Mouse (Mus musculus): ENCODE data around the gene Phospho1. TPM values are rescaled to one million over a fixed set of nuclear protein-coding genes. Genes with fewer than 3 reads are reported as not detected.

Phospho1 gene
- polyA plus RNA-seq (2015; fragmentation: Nextera tagmentation; extraction: Ambion mirVana), result 0.17 TPM in 1 of 2 replicates, not detected in the other

DNA sequence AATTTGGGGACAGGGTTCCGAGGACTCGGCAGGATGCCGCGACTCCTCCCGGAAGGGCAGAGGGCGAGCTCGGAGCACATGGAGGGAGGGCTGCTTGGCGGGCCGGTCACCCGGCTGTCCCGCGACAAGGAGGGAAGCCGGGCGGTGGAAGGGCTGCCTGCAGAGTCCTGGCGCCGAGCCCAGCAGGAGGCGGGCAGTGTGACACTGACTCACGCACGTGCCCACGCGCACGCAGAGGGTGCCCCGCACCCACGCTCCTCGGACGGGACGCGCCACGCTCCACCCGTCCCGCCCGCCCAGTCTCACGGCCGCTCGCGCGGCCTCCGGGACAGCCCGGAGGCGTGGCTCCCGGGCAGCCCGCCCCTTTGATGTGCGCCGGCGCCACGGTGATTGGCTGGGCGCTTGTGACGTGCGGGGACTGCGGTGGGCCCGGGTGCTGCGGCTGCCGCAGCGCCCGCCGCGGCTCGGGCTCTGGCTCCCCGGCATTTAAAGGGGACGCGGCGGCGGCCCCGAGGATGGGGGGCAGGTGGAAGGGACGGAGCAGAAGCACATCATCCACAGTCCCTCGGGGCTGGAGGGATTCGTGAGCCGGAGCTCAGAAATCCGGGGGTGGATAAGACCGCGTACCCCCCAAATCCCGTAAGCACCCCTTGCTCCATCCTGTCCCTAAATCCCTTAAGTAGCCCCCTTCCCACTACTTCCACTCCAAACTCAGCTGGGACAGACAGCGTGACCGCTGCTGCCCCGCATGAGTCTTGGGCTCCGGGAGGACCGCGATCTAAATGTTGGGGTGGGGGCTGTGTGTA, at the start of gene Phospho1:
Gene Phospho1, plus strand, starts transcription at position 429 of the 806 bp plus-strand sequence.
- Histone ChIP-seq H3K9ac (ENCODE audit: low read depth, low read length) (peak within 1 kb of the TSS; percentile 66), H3K27ac (no peak within 1 kb of the TSS), H3K36me3 (ENCODE audit: insufficient read depth, low read length) (no peaks in the 10 kb centered on the region), H3K4me2 (ENCODE audit: low read length) (peak within 1 kb of the TSS; percentile 98), H3K4me3 (replicated peaks; ENCODE audit: low read depth, low read length) (peak within 1 kb of the TSS; percentile 56), H3K9me3 (replicated peaks; ENCODE audit: low read length) (no peaks in the 10 kb centered on the region), H3K27me3 (ENCODE audit: insufficient read depth, low read length) (peaks cover 12% of the 10 kb centered on the region), H3K4me1 (replicated peaks; ENCODE audit: insufficient read depth, low read length) (peaks cover 3% of the 10 kb centered on the region; the same call in 1 of the 2 replicates)
- peak; percentile 95 for DNase-seq (ENCODE audit: low spot score)
- no peak for TF ChIP-seq CTCF (IDR thresholded peaks at IDR 0.05; ENCODE audit: low read depth)
- ATAC-seq (replicated peaks; ENCODE audit: low FRiP score, low read depth), result peak; percentile 92
- under 1% methylated on average over 59 of the region's 78 CpGs for WGBS

DNA sequence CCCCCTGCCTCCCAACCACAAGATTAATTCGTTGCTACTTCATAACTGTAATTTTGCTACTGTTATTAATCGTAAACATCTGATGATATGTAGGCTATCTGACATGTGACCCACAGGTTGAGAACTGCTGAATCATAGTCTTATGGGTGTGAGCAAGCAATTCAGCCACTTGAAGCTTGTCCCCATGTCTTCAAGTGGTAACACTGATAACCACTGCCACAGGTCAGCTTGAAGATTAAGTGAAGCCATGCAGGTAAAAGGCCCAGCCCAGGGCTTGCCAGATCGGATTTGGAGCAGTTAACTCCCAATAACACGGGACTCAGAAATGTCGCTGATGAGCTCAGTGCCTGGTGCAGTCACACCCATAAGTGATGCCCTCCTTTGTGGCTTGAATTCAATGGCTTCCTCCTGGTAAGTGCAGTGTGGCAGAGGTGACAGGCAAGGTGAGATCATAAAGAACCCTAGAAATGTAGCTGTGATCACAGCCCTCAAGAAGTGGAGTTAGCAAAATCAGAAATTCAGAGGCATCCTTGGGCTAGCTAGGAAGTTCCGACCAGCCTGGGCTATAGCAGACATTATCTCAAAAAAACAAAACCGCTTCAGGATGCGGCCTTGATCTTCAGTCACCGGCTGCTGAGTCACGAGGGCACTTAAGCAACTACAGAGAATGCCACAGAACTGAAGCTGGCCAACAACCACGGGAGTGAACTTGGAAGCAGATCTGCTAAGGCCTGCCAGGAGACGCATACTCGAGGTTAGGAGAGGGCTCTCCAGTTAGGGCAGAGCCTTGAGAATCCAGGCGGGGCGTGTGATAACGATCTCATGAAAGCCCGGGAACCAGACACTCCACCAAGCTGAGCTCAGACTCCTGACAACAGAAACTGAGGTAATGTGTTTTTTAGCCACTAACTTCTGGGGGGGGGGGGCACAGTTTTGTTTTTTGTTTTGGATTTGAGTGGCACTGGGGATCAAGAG, 46.7 kb upstream of the Phospho1 start:
- Histone ChIP-seq H3K9ac (ENCODE audit: low read depth, low read length) (no peak overlapping the region), H3K9me3 (replicated peaks; ENCODE audit: low read length) (no peaks in the 10 kb centered on the region), H3K27me3 (ENCODE audit: insufficient read depth, low read length) (no peaks in the 10 kb centered on the region), H3K4me2 (ENCODE audit: low read length) (no peak overlapping the region), H3K4me3 (replicated peaks; ENCODE audit: low read depth, low read length) (no peak overlapping the region), H3K4me1 (replicated peaks; ENCODE audit: insufficient read depth, low read length) (no peaks in the 10 kb centered on the region), H3K27ac (no peak overlapping the region), H3K36me3 (ENCODE audit: insufficient read depth, low read length) (0 out of 2 replicates have a peak, but pooled peaks cover 3% of the 10 kb centered on the region)
- WGBS, result 66% methylated on average over 17 of the region's 17 CpGs
- no peak for TF ChIP-seq CTCF (IDR thresholded peaks at IDR 0.05; ENCODE audit: low read depth)
- DNase-seq (ENCODE audit: low spot score) (no peak), ATAC-seq (replicated peaks; ENCODE audit: low FRiP score, low read depth) (no peak)

GRCm38 (mm10) chr11:95778831-95779251, 45.5 kb upstream of the Phospho1 start:
- TF ChIP-seq CTCF (IDR thresholded peaks at IDR 0.05; ENCODE audit: low read depth), result peak; percentile 36; the same call in 1 of the 2 replicates
- Histone ChIP-seq H3K27ac (no peak overlapping the region), H3K4me3 (replicated peaks; ENCODE audit: low read depth, low read length) (no peak overlapping the region), H3K27me3 (ENCODE audit: insufficient read depth, low read length) (no peaks in the 10 kb centered on the region), H3K9ac (ENCODE audit: low read depth, low read length) (no peak overlapping the region), H3K36me3 (ENCODE audit: insufficient read depth, low read length) (0 out of 2 replicates have a peak, but pooled peaks cover 3% of the 10 kb centered on the region), H3K4me2 (ENCODE audit: low read length) (no peak overlapping the region), H3K4me1 (replicated peaks; ENCODE audit: insufficient read depth, low read length) (no peaks in the 10 kb centered on the region), H3K9me3 (replicated peaks; ENCODE audit: low read length) (no peaks in the 10 kb centered on the region)
- 0 out of 2 replicates have a peak, but pooled peaks have one; percentile 13 for ATAC-seq (replicated peaks; ENCODE audit: low FRiP score, low read depth)
- DNase-seq (ENCODE audit: low spot score), result no peak
- WGBS, result 82% methylated on average over 4 of the region's 4 CpGs

DNA sequence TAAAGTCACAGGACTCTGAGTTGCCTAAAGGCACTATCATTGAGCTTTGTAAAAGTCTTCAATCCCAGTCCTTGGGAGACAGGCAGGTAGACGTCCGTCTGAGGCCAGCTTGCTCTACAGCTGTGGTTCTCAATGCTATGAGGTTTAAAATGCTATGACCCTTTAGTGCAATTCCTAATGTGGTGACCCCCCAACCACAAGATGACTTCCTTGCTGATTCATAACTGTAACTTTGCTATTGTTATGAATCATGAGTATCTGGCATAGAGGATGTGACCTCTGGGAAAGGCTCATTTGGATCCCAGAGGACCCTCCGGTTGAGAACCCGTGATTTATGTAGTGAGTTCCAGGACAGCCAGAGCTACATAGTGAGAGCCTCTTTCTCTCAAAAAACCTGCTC, 44.9 kb upstream of the Phospho1 start:
- TF ChIP-seq CTCF (IDR thresholded peaks at IDR 0.05; ENCODE audit: low read depth), result no peak
- Histone ChIP-seq H3K4me1 (replicated peaks; ENCODE audit: insufficient read depth, low read length) (no peaks in the 10 kb centered on the region), H3K4me2 (ENCODE audit: low read length) (no peak overlapping the region), H3K27ac (no peak overlapping the region), H3K9me3 (replicated peaks; ENCODE audit: low read length) (no peaks in the 10 kb centered on the region), H3K27me3 (ENCODE audit: insufficient read depth, low read length) (no peaks in the 10 kb centered on the region), H3K9ac (ENCODE audit: low read depth, low read length) (no peak overlapping the region), H3K36me3 (ENCODE audit: insufficient read depth, low read length) (0 out of 2 replicates have a peak, but pooled peaks cover 3% of the 10 kb centered on the region), H3K4me3 (replicated peaks; ENCODE audit: low read depth, low read length) (no peak overlapping the region)
- WGBS, result 71% methylated on average over 4 of the region's 4 CpGs
- DNase-seq (ENCODE audit: low spot score), result no peak
- no peak for ATAC-seq (replicated peaks; ENCODE audit: low FRiP score, low read depth)

DNA sequence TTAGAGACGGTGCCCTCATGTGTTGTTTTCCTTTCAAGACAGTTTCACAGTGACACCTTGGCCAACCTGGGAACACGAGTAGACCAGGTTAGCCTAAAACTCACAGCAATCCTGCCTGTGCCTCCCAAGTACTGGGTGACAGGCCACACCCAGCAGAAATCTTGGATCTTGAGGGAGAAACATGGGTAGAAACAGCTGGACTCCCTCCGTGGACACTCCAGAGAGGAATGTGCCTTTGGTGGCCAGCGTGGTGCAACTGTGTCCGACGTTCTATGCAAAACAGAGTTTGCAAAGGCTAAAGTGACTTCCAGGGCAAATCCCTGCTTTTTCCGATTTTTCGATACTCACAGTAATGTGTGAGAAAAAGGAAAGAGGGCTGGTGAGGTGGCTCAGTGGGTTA, 43.8 kb upstream of the Phospho1 start:
- WGBS, result 85% methylated on average over 8 of the region's 8 CpGs
- H3K27ac ChIP-seq, result no peak overlapping the region
- H3K9ac ChIP-seq (ENCODE audit: low read depth, low read length), result no peak overlapping the region
- no peaks in the 10 kb centered on the region for H3K9me3 ChIP-seq (replicated peaks; ENCODE audit: low read length)
- no peak for ATAC-seq (replicated peaks; ENCODE audit: low FRiP score, low read depth)
- H3K27me3 ChIP-seq (ENCODE audit: insufficient read depth, low read length), result no peaks in the 10 kb centered on the region
- TF ChIP-seq CTCF (IDR thresholded peaks at IDR 0.05; ENCODE audit: low read depth), result no peak
- 0 out of 2 replicates have a peak, but pooled peaks cover 3% of the 10 kb centered on the region for H3K36me3 ChIP-seq (ENCODE audit: insufficient read depth, low read length)
- H3K4me3 ChIP-seq (replicated peaks; ENCODE audit: low read depth, low read length), result no peak overlapping the region
- no peaks in the 10 kb centered on the region for H3K4me1 ChIP-seq (replicated peaks; ENCODE audit: insufficient read depth, low read length)
- DNase-seq (ENCODE audit: low spot score), result no peak
- no peak overlapping the region for H3K4me2 ChIP-seq (ENCODE audit: low read length)

- H3K9me3 ChIP-seq (replicated peaks; ENCODE audit: low read length), result no peaks in the 10 kb centered on the region
- no peaks in the 10 kb centered on the region for H3K27me3 ChIP-seq (ENCODE audit: insufficient read depth, low read length)
- TF ChIP-seq CTCF (IDR thresholded peaks at IDR 0.05; ENCODE audit: low read depth), result no peak
- ATAC-seq (replicated peaks; ENCODE audit: low FRiP score, low read depth), result no peak
- no peak overlapping the region for H3K4me3 ChIP-seq (replicated peaks; ENCODE audit: low read depth, low read length)
- H3K4me2 ChIP-seq (ENCODE audit: low read length), result no peak overlapping the region
- no peak overlapping the region for H3K9ac ChIP-seq (ENCODE audit: low read depth, low read length)
- no peaks in the 10 kb centered on the region for H3K4me1 ChIP-seq (replicated peaks; ENCODE audit: insufficient read depth, low read length)
- 79% methylated on average over 11 of the region's 11 CpGs for WGBS
- H3K36me3 ChIP-seq (ENCODE audit: insufficient read depth, low read length), result no peaks in the 10 kb centered on the region
- DNase-seq (ENCODE audit: low spot score), result no peak
- no peak overlapping the region for H3K27ac ChIP-seq
These were observed 42.7 kb upstream of the Phospho1 start for GRCm38 (mm10) chr11:95781557-95781956.
